In genomic region chr19:4396081-4396997, GRCm38 (mm10) we compare ENCODE assay signal across 8 mouse cellular contexts. TPM values are rescaled to one million over a fixed set of nuclear protein-coding genes. Genes with fewer than 3 reads are reported as not detected.
DNase-seq lines count a peak whose midpoint lies in the region; ATAC-seq and TF ChIP-seq lines count a peak whose summit lies in the region.

No protein-coding gene starts in this region.

- peak overlapping the region; percentile 74 for H3K4me2 ChIP-seq in forebrain, embryonic 14.5 days (ENCODE audit: low read length)

- under 1% methylated on average over 68 of the region's 80 CpGs for WGBS in forebrain, embryonic 14.5 days

- peak; percentile 49 for DNase-seq in c-Kit-positive CD71-positive TER-119-positive erythroid progenitor cells, embryonic 14.5 days (ENCODE audit: low spot score)
- peak; percentile 17 for DNase-seq in forebrain, embryonic 14.5 days (ENCODE audit: low spot score)
- peak; percentile 46 for DNase-seq in heart, postnatal 4 days
- DNase-seq in layer of hippocampus, postnatal 36 days = peak; percentile 11 to 19
- peak; percentile 32 for DNase-seq in lung, postnatal 36 days
- peak; percentile 51 to 56 for DNase-seq in right cerebral cortex, postnatal 10 days (ENCODE audit: low spot score in 2 of 2)
- DNase-seq in urinary bladder, postnatal 25 days (ENCODE audit: low spot score) = peak; percentile 29

- ATAC-seq in forebrain, embryonic 14.5 days = peak; percentile 63

- peaks cover 31% of the 10 kb centered on the region for H3K27me3 ChIP-seq in E14TG2a.4 (ENCODE audit: insufficient read depth, low read length)
- no peaks in the 10 kb centered on the region for H3K27me3 ChIP-seq in forebrain, embryonic 14.5 days (replicated peaks; ENCODE audit: control insufficient read depth, insufficient read depth, low read length)

- peak overlapping the region; percentile 95 for H3K27ac ChIP-seq in forebrain, embryonic 14.5 days (ENCODE audit: low read depth, low read length)

- H3K9me3 ChIP-seq in E14TG2a.4 (ENCODE audit: low read length) = no peaks in the 10 kb centered on the region
- H3K9me3 ChIP-seq in forebrain, embryonic 14.5 days (replicated peaks; ENCODE audit: control insufficient read depth, low read length) = no peaks in the 10 kb centered on the region

- peak overlapping the region; percentile 99 for H3K4me3 ChIP-seq in E14TG2a.4 (replicated peaks; ENCODE audit: low read length)
- peak overlapping the region; percentile 99 for H3K4me3 ChIP-seq in forebrain, embryonic 14.5 days (ENCODE audit: low read depth, low read length)

- TF ChIP-seq CTCF in E14TG2a.4 (conservative IDR thresholded peaks at IDR 0.05; ENCODE audit: low read length) = no peak

- peaks cover 26% of the 10 kb centered on the region for H3K36me3 ChIP-seq in E14TG2a.4 (ENCODE audit: insufficient read depth, low read length)
- 0 out of 2 replicates have a peak, but pooled peaks cover 2% of the 10 kb centered on the region for H3K36me3 ChIP-seq in forebrain, embryonic 14.5 days (ENCODE audit: control insufficient read depth, insufficient read depth, low read length)

- H3K4me1 ChIP-seq in E14TG2a.4 (replicated peaks; ENCODE audit: low read depth, low read length) = peaks cover 26% of the 10 kb centered on the region
- H3K4me1 ChIP-seq in forebrain, embryonic 14.5 days (ENCODE audit: control insufficient read depth, insufficient read depth, low read length) = peaks cover 14% of the 10 kb centered on the region

- H3K9ac ChIP-seq in forebrain, embryonic 14.5 days (ENCODE audit: low read length) = peak overlapping the region; percentile 99

RNA-seq across cellular contexts. Expression of gene Kdm2a, which starts 1.7 kb away (rescaled TPM):
- polyA plus RNA-seq in forebrain, embryonic 14.5 days (2014; fragmentation: Nextera tagmentation; extraction: Ambion mirVana) = 29.2 and 36.3 TPM in 2 replicates
- 10 to 100 TPM; 57.1 to 59.1 TPM for total RNA-seq in heart, postnatal 4 days (2021)
- total RNA-seq in layer of hippocampus, postnatal 36 days (2021) = 10 to 100 TPM; 82.4 to 85.3 TPM

RNA-seq across cellular contexts. Expression of gene Rhod, which starts 42.9 kb away (rescaled TPM):
- polyA plus RNA-seq in forebrain, embryonic 14.5 days (2014; fragmentation: Nextera tagmentation; extraction: Ambion mirVana) = 6.3 and 8.3 TPM in 2 replicates
- total RNA-seq in heart, postnatal 4 days (2021) = 10 to 100 TPM; 11.4 to 12.1 TPM
- 1 to 10 TPM in 1 of 2 experiments, under 1 TPM in 1; 0.35 to 1.3 TPM for total RNA-seq in layer of hippocampus, postnatal 36 days (2021)

Comparison
In these comparisons a context has a peak if more than half of its experiments do, and no peak if none do; other contexts are left out.
1. Peak in every context shown above with its lines: DNase-seq, ATAC-seq, H3K4me3 ChIP-seq and H3K27ac ChIP-seq.
2. RNA of gene Rhod, which starts 42.9 kb away (total RNA-seq): 11.4 to 12.1 TPM in heart, postnatal 4 days; 0.35 to 1.3 TPM in layer of hippocampus, postnatal 36 days; every median in the first group is over 4 times any median in the second.